In genomic region chr1:18522902-18523301, GRCm38 (mm10) we compare ENCODE assay signal across 31 mouse cellular contexts.
"Had no signal": no experiment of that assay in that cellular context is flagged by ENCODE, and none has a peak within 500 bp of the region (broad histone marks: within the 10 kb centered on the region; RNA-seq: fewer than 3 reads in every experiment).

No protein-coding gene starts in this region.

- H3K9me3 ChIP-seq: limb, embryonic 10.5 days; limb, embryonic 12.5 days; limb, embryonic 13.5 days; limb, embryonic 15.5 days; liver, embryonic 12.5 days; liver, embryonic 13.5 days; liver, embryonic 15.5 days; lung, embryonic 15.5 days; megakaryocyte, embryonic 14.5 days; midbrain, embryonic 10.5 days; midbrain, embryonic 12.5 days; midbrain, embryonic 13.5 days; midbrain, embryonic 15.5 days had no signal

- H3K4me1 ChIP-seq: limb, embryonic 10.5 days; limb, embryonic 12.5 days; limb, embryonic 13.5 days; limb, embryonic 15.5 days; liver, embryonic 12.5 days; liver, embryonic 13.5 days; liver, embryonic 15.5 days; lung, embryonic 15.5 days; megakaryocyte, embryonic 14.5 days; midbrain, embryonic 10.5 days; midbrain, embryonic 12.5 days; midbrain, embryonic 13.5 days; midbrain, embryonic 15.5 days had no signal

- H3K27me3 ChIP-seq: limb, embryonic 12.5 days; limb, embryonic 13.5 days; limb, embryonic 15.5 days; liver, embryonic 12.5 days; liver, embryonic 13.5 days; liver, embryonic 15.5 days; lung, embryonic 15.5 days; megakaryocyte, embryonic 14.5 days; midbrain, embryonic 12.5 days; midbrain, embryonic 13.5 days; midbrain, embryonic 15.5 days had no signal

- ATAC-seq: liver, embryonic 12.5 days; liver, postnatal 0 days; lung, postnatal 0 days; midbrain, embryonic 13.5 days; midbrain, embryonic 15.5 days; midbrain, embryonic 16.5 days had no signal

- DNase-seq: left cerebral cortex, postnatal 4 days; liver; liver, embryonic 13.5 days; liver, postnatal 0 days; lung, adult 18-20 months; lung, adult 2 months; lung, embryonic 14.5 days; lung, postnatal 10 days; lung, postnatal 14 days; lung, postnatal 36 days; lung, postnatal 4 days; midbrain, embryonic 14.5 days had no signal

- H3K9ac ChIP-seq: limb, embryonic 12.5 days; limb, embryonic 13.5 days; limb, embryonic 15.5 days; liver, embryonic 12.5 days; liver, embryonic 13.5 days; liver, embryonic 14.5 days; liver, embryonic 15.5 days; liver, postnatal 0 days; lung, embryonic 14.5 days; lung, embryonic 15.5 days; midbrain, embryonic 12.5 days; midbrain, embryonic 13.5 days; midbrain, embryonic 15.5 days had no signal

- H3K4me2 ChIP-seq: limb, embryonic 12.5 days; limb, embryonic 13.5 days; limb, embryonic 15.5 days; liver, embryonic 11.5 days; liver, embryonic 12.5 days; liver, embryonic 13.5 days; liver, embryonic 15.5 days; lung, embryonic 14.5 days; lung, embryonic 15.5 days; midbrain, embryonic 11.5 days; midbrain, embryonic 12.5 days; midbrain, embryonic 13.5 days; midbrain, embryonic 15.5 days had no signal

- H3K36me3 ChIP-seq: limb, embryonic 10.5 days; limb, embryonic 12.5 days; limb, embryonic 13.5 days; limb, embryonic 15.5 days; liver, embryonic 12.5 days; liver, embryonic 13.5 days; liver, embryonic 15.5 days; lung, embryonic 15.5 days; midbrain, embryonic 10.5 days; midbrain, embryonic 12.5 days; midbrain, embryonic 13.5 days; midbrain, embryonic 15.5 days had no signal

- H3K4me3 ChIP-seq: limb, embryonic 10.5 days; limb, embryonic 12.5 days; limb, embryonic 13.5 days; limb, embryonic 15.5 days; liver, embryonic 12.5 days; liver, embryonic 13.5 days; liver, embryonic 15.5 days; lung, embryonic 15.5 days; megakaryocyte, embryonic 14.5 days; midbrain, embryonic 10.5 days; midbrain, embryonic 12.5 days; midbrain, embryonic 13.5 days; midbrain, embryonic 15.5 days; myocyte had no signal

- H3K27ac ChIP-seq: limb, embryonic 10.5 days; limb, embryonic 12.5 days; limb, embryonic 13.5 days; limb, embryonic 15.5 days; liver, embryonic 12.5 days; liver, embryonic 13.5 days; liver, embryonic 14.5 days; liver, embryonic 15.5 days; lung, embryonic 15.5 days; macrophage; midbrain, embryonic 10.5 days; midbrain, embryonic 12.5 days; midbrain, embryonic 13.5 days; midbrain, embryonic 15.5 days had no signal
